ENCODE assay signal across 9 mouse cellular contexts in genomic region chr16:29735371-29736008, GRCm38 (mm10).
DNase-seq lines count a peak whose midpoint lies in the region; ATAC-seq and TF ChIP-seq lines count a peak whose summit lies in the region.
"Had no signal": no experiment of that assay in that cellular context is flagged by ENCODE, and none has a peak within 500 bp of the region (broad histone marks: within the 10 kb centered on the region; RNA-seq: fewer than 3 reads in every experiment).

No protein-coding gene starts in this region.

- 8% methylated on average over 12 of the region's 12 CpGs for WGBS in kidney, embryonic 14.5 days
- WGBS in hindbrain, embryonic 12.5 days: 20% methylated on average over 12 of the region's 12 CpGs
- WGBS in midbrain, embryonic 16.5 days: 21% methylated on average over 12 of the region's 12 CpGs

- DNase-seq in kidney, adult 18-20 months: no peak
- DNase-seq in embryo, embryonic 10 days (ENCODE audit: low spot score): peak; percentile 47
- DNase-seq in left cerebral cortex, adult 2 months (ENCODE audit: extremely low spot score in 1 of 2, low spot score in 2 of 2): no peak
- no peak for DNase-seq in gastrocnemius, postnatal 4 days (ENCODE audit: low spot score in 2 of 2)
- no peak for DNase-seq in urinary bladder, adult 2 months (ENCODE audit: low spot score)

- intact Hi-C loops in left cerebral cortex, adult 2 months (cut with DNase I): loop anchor here (2.0 kb wide), 1 partner anchor 77 kb away; no protein-coding TSS in a partner anchor

- H3K4me1 ChIP-seq in kidney, embryonic 14.5 days (ENCODE audit: control insufficient read depth, insufficient read depth, low read length): peaks cover 18% of the 10 kb centered on the region
- H3K4me1 ChIP-seq in hindbrain, embryonic 12.5 days: peaks cover 19% of the 10 kb centered on the region
- H3K4me1 ChIP-seq in midbrain, embryonic 16.5 days (ENCODE audit: control insufficient read depth, insufficient read depth, low read length): peaks cover 12% of the 10 kb centered on the region; the same call in 1 of the 2 replicates

- H3K36me3 ChIP-seq in kidney, embryonic 14.5 days (ENCODE audit: control insufficient read depth, insufficient read depth, low read length): no peaks in the 10 kb centered on the region
- H3K36me3 ChIP-seq in hindbrain, embryonic 12.5 days: no peaks in the 10 kb centered on the region
- H3K36me3 ChIP-seq in midbrain, embryonic 16.5 days (ENCODE audit: control insufficient read depth, insufficient read depth, low read length): no peaks in the 10 kb centered on the region
- H3K36me3 ChIP-seq: G1E had no signal

- no peak for TF ChIP-seq CTCF in left cerebral cortex, adult 2 months (IDR thresholded peaks at IDR 0.05)

- H3K27ac ChIP-seq in kidney, embryonic 14.5 days (ENCODE audit: low read depth, low read length): peak overlapping the region; percentile 6; the same call in 1 of the 2 replicates
- H3K27ac ChIP-seq in hindbrain, embryonic 12.5 days: peak overlapping the region; percentile 52; the same call in 1 of the 2 replicates
- no peak overlapping the region for H3K27ac ChIP-seq in midbrain, embryonic 16.5 days (ENCODE audit: low read length)
- no peak overlapping the region for H3K27ac ChIP-seq in left cerebral cortex, adult 2 months

- H3K9me3 ChIP-seq in kidney, embryonic 14.5 days (ENCODE audit: control insufficient read depth, low read length): no peaks in the 10 kb centered on the region
- H3K9me3 ChIP-seq in hindbrain, embryonic 12.5 days (replicated peaks): no peaks in the 10 kb centered on the region
- no peaks in the 10 kb centered on the region for H3K9me3 ChIP-seq in midbrain, embryonic 16.5 days (replicated peaks; ENCODE audit: control insufficient read depth, low read length, poor library complexity, severe bottlenecking)
- H3K9me3 ChIP-seq: G1E had no signal

- no peak overlapping the region for H3K9ac ChIP-seq in kidney, embryonic 14.5 days (ENCODE audit: low read depth, low read length)
- no peak overlapping the region for H3K9ac ChIP-seq in hindbrain, embryonic 12.5 days
- no peak overlapping the region for H3K9ac ChIP-seq in midbrain, embryonic 16.5 days (ENCODE audit: low read depth, low read length)

- no peak overlapping the region for H3K4me2 ChIP-seq in kidney, embryonic 14.5 days (replicated peaks; ENCODE audit: low read depth, low read length)
- H3K4me2 ChIP-seq in hindbrain, embryonic 12.5 days (replicated peaks): peak overlapping the region; percentile 27
- no peak overlapping the region for H3K4me2 ChIP-seq in midbrain, embryonic 16.5 days (ENCODE audit: low read length)

- no peak overlapping the region for H3K4me3 ChIP-seq in kidney, embryonic 14.5 days (ENCODE audit: low read length)
- H3K4me3 ChIP-seq in hindbrain, embryonic 12.5 days: no peak overlapping the region
- H3K4me3 ChIP-seq in midbrain, embryonic 16.5 days (ENCODE audit: low read depth, low read length): no peak overlapping the region
- H3K4me3 ChIP-seq in left cerebral cortex, adult 2 months: no peak overlapping the region

- peaks cover 17% of the 10 kb centered on the region for H3K27me3 ChIP-seq in kidney, embryonic 14.5 days (ENCODE audit: control insufficient read depth, insufficient read depth, low read length)
- H3K27me3 ChIP-seq in hindbrain, embryonic 12.5 days: peaks cover 91% of the 10 kb centered on the region
- H3K27me3 ChIP-seq in midbrain, embryonic 16.5 days (ENCODE audit: control insufficient read depth, insufficient read depth, low read depth, low read length): peaks cover 48% of the 10 kb centered on the region

- peak; percentile 43 for ATAC-seq in kidney, embryonic 14.5 days (ENCODE audit: low FRiP score, low TSS enrichment)
- no peak for ATAC-seq in hindbrain, embryonic 12.5 days (ENCODE audit: low FRiP score)
- ATAC-seq in midbrain, embryonic 16.5 days: peak; percentile 63; the same call in 1 of the 2 replicates

Comparison
In these comparisons a context has a peak if more than half of its experiments do, and no peak if none do; other contexts are left out.
1. H3K27ac ChIP-seq: peak in kidney, embryonic 14.5 days (single experiment) and hindbrain, embryonic 12.5 days (single experiment); none in midbrain, embryonic 16.5 days (single experiment) and left cerebral cortex, adult 2 months (single experiment).